Mouse (Mus musculus) urinary bladder, adult 18-20 months (tissue): Measurements from ENCODE around the gene Sim2.

Source experiments
- DNase-seq, 2 experiments: peaks; one replicate each; pipeline ENCODE4 v3.0.0; 2022; ENCODE audit warnings: low spot score in 2 of 2, mixed read lengths in 2 of 2

The Sim2 gene

GRCm38 (mm10) chr16:94164236-94164635 is 79.5 kb downstream of the Sim2 start:
- DNase-seq = no peak

- no peak for DNase-seq
These were observed 80.2 kb downstream of the Sim2 start for GRCm38 (mm10) chr16:94164978-94165377.

- no peak for DNase-seq
These were observed 84.2 kb downstream of the Sim2 start for GRCm38 (mm10) chr16:94168655-94169545.

DNA sequence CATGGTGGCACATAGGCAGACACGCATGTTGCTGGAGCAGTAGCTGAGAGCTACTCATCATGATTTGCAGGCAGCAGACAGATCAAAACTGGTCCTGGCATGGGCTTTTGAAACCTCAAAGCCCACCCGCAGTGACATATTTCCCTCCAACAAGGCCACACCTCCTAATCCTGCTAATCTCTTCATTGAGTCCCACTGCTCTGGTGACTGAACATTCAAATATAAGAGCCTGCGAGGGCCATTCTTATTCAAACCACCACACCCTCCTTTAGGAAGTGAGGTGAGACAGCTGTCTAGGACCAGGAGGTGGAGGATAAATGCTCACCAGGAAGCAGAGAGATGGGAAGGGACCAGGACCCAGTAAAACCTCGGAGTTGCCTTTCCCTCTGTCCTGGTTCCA is 85.5 kb downstream of the Sim2 start:
- DNase-seq = no peak

DNA sequence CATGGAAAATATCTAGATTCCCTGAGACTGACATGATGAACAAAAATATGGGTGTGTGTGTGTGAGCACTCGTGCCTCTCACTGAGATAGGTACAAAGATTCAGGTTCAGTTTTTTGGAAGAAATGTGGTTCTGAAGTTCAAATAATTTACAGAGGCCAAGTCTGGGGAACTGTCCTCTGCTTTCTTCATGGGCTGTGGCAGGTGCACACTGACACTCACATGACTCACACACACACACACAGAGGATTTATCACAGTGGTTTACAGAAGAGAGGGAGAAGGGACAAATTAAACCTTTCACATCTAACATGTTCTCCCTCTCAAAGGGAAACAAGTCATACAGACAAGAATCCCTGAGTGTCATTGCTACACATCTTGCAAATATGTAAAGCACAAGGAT is 88.6 kb downstream of the Sim2 start:
- no peak for DNase-seq

GRCm38 (mm10) chr16:94175366-94175986 is 90.7 kb downstream of the Sim2 start:
- DNase-seq = no peak
